Mouse (Mus musculus) kidney, adult 2 months (tissue): ENCODE measurements around the gene Tmem62. TPM values are rescaled to one million over a fixed set of nuclear protein-coding genes. Genes with fewer than 3 reads are reported as not detected.

Source experiments
- DNase-seq: peaks from one replicate; pipeline ENCODE4 v3.0.0; 2021
- H3K27ac ChIP-seq: fragments of 200-500 bp; 2 replicates; pipeline ENCODE4 v1.5.1; 2012; ENCODE audit warnings: low read depth, low read length, control low read depth, inconsistent platforms; ENCODE audit not compliant: insufficient read depth
- H3K27me3 ChIP-seq: fragments of 200-500 bp; replicated peaks from 2 replicates; pipeline ENCODE4 v1.6.1; 2012; ENCODE audit warnings: mild to moderate bottlenecking, moderate library complexity, low read length, inconsistent platforms; ENCODE audit not compliant: control insufficient read depth, insufficient read depth
- H3K36me3 ChIP-seq: fragments of 200-500 bp; 2 replicates; pipeline ENCODE4 v1.6.1; 2012; ENCODE audit warnings: mild to moderate bottlenecking, moderate library complexity, low read length, inconsistent platforms; ENCODE audit not compliant: control insufficient read depth, insufficient read depth
- H3K4me1 ChIP-seq: fragments of 200-500 bp; 2 replicates; pipeline ENCODE4 v1.6.1; 2011; ENCODE audit warnings: low read length; ENCODE audit not compliant: control insufficient read depth, insufficient read depth
- H3K4me3 ChIP-seq: fragments of 200-500 bp; 2 replicates; pipeline ENCODE4 v1.5.1; 2011; ENCODE audit warnings: mild to moderate bottlenecking, low read depth, low read length, control low read depth; ENCODE audit not compliant: insufficient read depth
- CTCF ChIP-seq: fragments of 200-500 bp; conservative IDR thresholded peaks from 2 replicates; pipeline ENCODE4 v1.5.1; 2011; ENCODE audit warnings: low read depth, mild to moderate bottlenecking, control low read depth, low read length, moderate library complexity, mixed read lengths; ENCODE audit not compliant: insufficient read depth, insufficient read length
- POLR2A ChIP-seq: fragments of 200-500 bp; IDR thresholded peaks from one replicate; pipeline ENCODE4 v1.6.1; 2011; ENCODE audit warnings: low read depth, low read length, control low read depth
- WGBS: fragments of 180-500 bp; shearing (Covaris S2); methylation state at CpG from one replicate; pipeline ENCODE4 v1.1.7; 2018; 5-methylcytosine and 5-hydroxymethylcytosine counted together
- polyA plus RNA-seq: library from polyadenylated mRNA; depleted of rRNA; stranded (reverse); fragments of >200 nt; gene quantifications from 2 replicates; pipeline ENCODE4 v1.2.3, GENCODE M21; 2012; rRNA removed

Gene Tmem62
- polyA plus RNA-seq = 9.2 and 10.0 TPM in 2 replicates

- DNase-seq = peak; percentile 77
- TF ChIP-seq POLR2A (no peak), CTCF (peak; percentile 28; the same call in 1 of the 2 replicates)
- Histone ChIP-seq H3K36me3 (no peaks in the 10 kb centered on the region), H3K27ac (peak within 1 kb of the TSS; percentile 76), H3K4me1 (peaks cover 3% of the 10 kb centered on the region; the same call in 1 of the 2 replicates), H3K27me3 (no peaks in the 10 kb centered on the region), H3K4me3 (peak within 1 kb of the TSS; percentile 84)
- WGBS = 2% methylated on average over 66 of the region's 71 CpGs
Observed at GRCm38 (mm10) chr2:120976990-120977925, at the start of gene Tmem62. TSS of gene Tmem62 (plus strand) at chr2:120977017.

DNA sequence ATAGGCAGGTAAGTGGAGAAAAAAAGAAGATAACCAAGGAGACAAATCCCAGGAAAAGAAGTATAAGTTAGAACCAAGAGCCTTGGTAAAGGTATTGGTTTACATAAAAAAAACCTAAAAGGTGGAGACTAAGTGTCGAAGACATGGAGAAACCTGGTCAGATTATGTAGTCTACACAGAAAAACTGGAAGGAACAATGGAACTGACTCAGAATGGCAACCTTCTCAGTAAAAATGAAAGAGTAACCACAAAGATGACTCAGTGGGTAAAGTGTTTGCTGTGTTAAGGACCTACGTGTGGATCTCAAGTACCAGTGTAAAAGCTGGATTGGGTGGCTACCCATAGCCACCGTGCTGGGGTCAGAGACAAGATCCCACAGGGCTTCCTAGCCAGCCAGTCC lies 43.8 kb upstream of the Tmem62 start:
- DNase-seq = no peak
- no peak overlapping the region for H3K4me3 ChIP-seq
- no peaks in the 10 kb centered on the region for H3K27me3 ChIP-seq
- WGBS = 95% methylated on average over 3 of the region's 3 CpGs
- TF ChIP-seq POLR2A (no peak), CTCF (no peak)
- no peak overlapping the region for H3K27ac ChIP-seq
- H3K4me1 ChIP-seq = no peaks in the 10 kb centered on the region
- H3K36me3 ChIP-seq = peaks cover 5% of the 10 kb centered on the region

GRCm38 (mm10) chr2:120951208-120951607 lies 25.6 kb upstream of the Tmem62 start:
- TF ChIP-seq CTCF (no peak), POLR2A (no peak)
- peaks cover 4% of the 10 kb centered on the region for H3K36me3 ChIP-seq
- WGBS = 37% methylated on average over 5 of the region's 5 CpGs

DNA sequence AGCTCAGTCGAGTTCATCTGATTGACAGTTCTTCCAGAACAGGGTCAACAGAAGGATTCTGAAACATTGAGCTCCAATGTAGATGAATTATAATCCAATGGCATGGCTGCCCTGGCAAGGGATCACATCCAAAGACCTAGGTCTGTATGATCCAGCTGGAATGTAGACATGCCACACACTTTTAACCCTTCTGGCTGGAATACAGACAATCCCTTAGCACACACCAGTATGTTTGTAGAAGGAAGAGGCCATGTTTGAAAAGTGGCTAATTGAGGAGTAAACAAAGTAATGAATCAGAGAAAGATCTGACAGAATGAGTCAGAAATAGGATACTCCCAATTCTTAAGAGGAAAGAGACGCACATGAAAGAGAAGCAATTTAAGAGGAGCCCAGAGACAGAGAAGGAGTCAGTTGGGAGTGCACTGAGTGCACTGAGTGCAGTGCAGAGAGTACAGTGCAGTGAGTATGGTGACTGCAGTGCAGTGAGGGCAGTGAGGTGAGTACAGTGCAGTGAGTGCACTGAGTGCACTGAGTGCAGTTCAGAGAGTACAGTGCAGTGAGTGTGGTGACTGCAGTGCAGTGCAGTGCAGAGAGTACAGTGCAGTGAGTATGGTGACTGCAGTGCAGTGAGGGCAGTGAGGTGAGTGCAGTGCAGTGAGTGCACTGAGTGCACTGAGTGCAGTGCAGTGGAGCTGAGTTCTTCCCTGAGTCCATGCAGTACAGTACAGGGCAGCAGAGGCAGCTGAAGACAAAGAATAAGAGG lies 24.5 kb upstream of the Tmem62 start:
- H3K4me3 ChIP-seq = no peak overlapping the region
- H3K27ac ChIP-seq = no peak overlapping the region
- no peak for TF ChIP-seq CTCF
- no peak for TF ChIP-seq POLR2A
- no peak for DNase-seq
- H3K27me3 ChIP-seq = no peaks in the 10 kb centered on the region
- WGBS = 65% methylated on average over 2 of the region's 2 CpGs
- H3K4me1 ChIP-seq = no peaks in the 10 kb centered on the region
- peaks cover 4% of the 10 kb centered on the region for H3K36me3 ChIP-seq

More at GRCm38 (mm10) chr2:120951208-120951607, 25.6 kb upstream of the Tmem62 start:
- H3K4me3 ChIP-seq = no peak overlapping the region
- DNase-seq = peak; percentile 71
- H3K4me1 ChIP-seq = no peaks in the 10 kb centered on the region
- H3K27me3 ChIP-seq = no peaks in the 10 kb centered on the region
- no peak overlapping the region for H3K27ac ChIP-seq

DNA sequence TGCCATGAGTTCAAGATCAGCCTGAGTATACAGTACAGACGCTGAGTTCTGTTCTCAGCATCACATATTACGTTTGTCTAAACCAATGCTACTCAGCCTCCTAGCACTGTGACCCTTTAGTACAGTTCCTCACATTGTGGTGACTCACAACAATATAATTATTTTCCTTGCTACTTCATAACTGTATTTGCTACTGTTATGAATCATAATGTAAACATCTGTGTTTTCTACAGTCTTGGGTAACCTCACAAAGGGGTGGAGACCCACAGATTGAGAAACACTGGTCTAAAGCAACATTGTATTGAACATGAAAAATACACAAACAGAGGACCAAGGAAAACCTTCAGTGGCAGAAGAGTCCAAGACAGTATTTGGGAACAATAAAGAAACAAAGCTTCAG lies 17.5 kb upstream of the Tmem62 start:
- no peak for TF ChIP-seq POLR2A
- no peak for TF ChIP-seq CTCF
- peaks cover 5% of the 10 kb centered on the region for H3K36me3 ChIP-seq
- 89% methylated on average over 2 of the region's 2 CpGs for WGBS

DNA sequence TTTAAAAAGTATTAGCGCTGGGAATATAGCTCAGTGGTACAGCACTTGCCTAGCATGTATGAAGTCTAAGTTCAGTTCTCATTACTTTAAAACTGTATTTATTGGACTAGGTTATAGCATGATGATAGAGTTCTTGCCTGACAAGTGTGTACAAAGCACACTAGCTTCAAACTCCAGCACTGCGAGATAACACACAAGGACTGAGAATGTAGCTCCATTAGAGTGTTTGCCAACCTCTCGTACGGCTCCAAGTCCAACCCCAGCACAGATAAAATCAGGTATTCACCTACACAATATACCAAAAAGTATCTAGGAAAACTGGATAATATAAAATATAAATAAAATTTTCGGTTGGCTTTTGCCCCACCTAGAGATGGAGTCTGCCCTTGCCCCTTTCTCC lies 17.0 kb upstream of the Tmem62 start:
- 95% methylated on average over 5 of the region's 5 CpGs for WGBS
- TF ChIP-seq POLR2A (no peak), CTCF (no peak)

More for the DNA sequence above, 17.5 kb upstream of the Tmem62 start:
- DNase-seq = no peak
- no peaks in the 10 kb centered on the region for H3K4me1 ChIP-seq
- H3K4me3 ChIP-seq = no peak overlapping the region
- no peaks in the 10 kb centered on the region for H3K27me3 ChIP-seq
- no peak overlapping the region for H3K27ac ChIP-seq

More for the DNA sequence above, 17.0 kb upstream of the Tmem62 start:
- Histone ChIP-seq H3K4me3 (no peak overlapping the region), H3K27ac (no peak overlapping the region), H3K27me3 (no peaks in the 10 kb centered on the region), H3K4me1 (no peaks in the 10 kb centered on the region), H3K36me3 (peaks cover 5% of the 10 kb centered on the region)
- no peak for DNase-seq
